In the genomic region with DNA sequence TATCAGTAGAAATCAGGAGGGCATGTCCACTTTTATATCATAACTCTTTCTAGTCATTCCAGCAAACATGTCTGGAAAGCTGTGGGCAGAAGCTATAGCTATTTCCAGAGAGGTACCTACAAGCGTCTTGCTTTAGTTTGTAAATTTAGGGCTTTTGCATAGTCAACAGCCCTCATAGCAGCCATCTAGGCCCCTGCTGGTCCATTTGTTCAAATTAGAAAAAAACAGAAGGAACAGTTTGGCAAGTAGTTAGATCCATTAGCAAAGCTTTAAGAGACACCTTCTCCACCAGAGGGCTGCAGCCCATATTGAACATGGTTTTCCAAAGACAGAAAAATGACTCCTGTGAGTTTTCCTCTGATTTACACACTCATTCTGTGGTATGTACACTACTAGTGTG, we compare ENCODE assay signal across 22 mouse cellular contexts.
A peak's percentile ranks its signal among the peaks of the same experiment; 100 is the strongest.
DNase-seq lines count a peak whose midpoint lies in the region; TF ChIP-seq lines count a peak whose summit lies in the region.
"Had no signal": no experiment of that assay in that cellular context is flagged by ENCODE, and none has a peak within 500 bp of the region (broad histone marks: within the 10 kb centered on the region; RNA-seq: fewer than 3 reads in every experiment).

No protein-coding gene starts in this region.

- H3K27ac ChIP-seq in layer of hippocampus, adult 2 months = no peak overlapping the region
- no peak overlapping the region for H3K27ac ChIP-seq in ES-E14 (ENCODE audit: insufficient read depth, low read depth, low read length, poor library complexity, severe bottlenecking)
- H3K27ac ChIP-seq: embryonic facial prominence, embryonic 13.5 days; embryonic facial prominence, embryonic 15.5 days; forebrain, embryonic 10.5 days; forebrain, embryonic 12.5 days had no signal

- in situ Hi-C loops in ES-E14 (cut with MboI; ENCODE audit: low sequenced_read_pairs in 2 of 2, unreplicated experiment in 2 of 2) = no loop called here

- no peak overlapping the region for H3K9ac ChIP-seq in ES-E14 (ENCODE audit: insufficient read depth, low read depth, low read length, poor library complexity, severe bottlenecking)
- H3K9ac ChIP-seq: embryonic facial prominence, embryonic 13.5 days; embryonic facial prominence, embryonic 15.5 days; forebrain, embryonic 12.5 days; forebrain, postnatal 0 days had no signal

- no peak for DNase-seq in layer of hippocampus, adult 2 months (ENCODE audit: low spot score in 2 of 2)
- no peak for DNase-seq in layer of hippocampus, adult 18-20 months (ENCODE audit: low spot score in 2 of 2)
- DNase-seq in ES-E14 (ENCODE audit: low read depth, low spot score) = peak; percentile 45
- DNase-seq in ZHBTc4 (ENCODE audit: low read depth, low spot score) = peak; percentile 70
- no peak for DNase-seq in retina, embryonic 14.5 days (ENCODE audit: low spot score)
- DNase-seq in ovary, postnatal 14 days (ENCODE audit: low spot score) = no peak
- DNase-seq: adrenal gland, adult 2 months; adrenal gland, postnatal 10 days; adrenal gland, postnatal 25 days; cerebellum, adult 11 months; cerebellum, adult 18-20 months; cerebellum, adult 8-10 months; cerebellum, adult 9-11 months; cerebellum, postnatal 14 days; cerebellum, postnatal 36 days; embryo, embryonic 11 days; forebrain, postnatal 0 days had no signal

- H3K9me3 ChIP-seq in ES-E14 (ENCODE audit: control insufficient read depth, insufficient read depth, low read depth, low read length) = no peaks in the 10 kb centered on the region
- H3K9me3 ChIP-seq: embryonic facial prominence, embryonic 13.5 days; embryonic facial prominence, embryonic 15.5 days; forebrain, embryonic 10.5 days; forebrain, embryonic 12.5 days had no signal

- H3K36me3 ChIP-seq in ES-E14 (ENCODE audit: control insufficient read depth, insufficient read depth, low read length, poor library complexity, severe bottlenecking) = no peaks in the 10 kb centered on the region
- H3K36me3 ChIP-seq: embryonic facial prominence, embryonic 13.5 days; embryonic facial prominence, embryonic 15.5 days; forebrain, embryonic 10.5 days; forebrain, embryonic 12.5 days had no signal

- H3K4me1 ChIP-seq in ES-E14 (ENCODE audit: control insufficient read depth in 2 of 2, insufficient read depth in 2 of 2, low read length in 2 of 2, poor library complexity in 1 of 2) = peaks cover 2 to 9% of the 10 kb centered on the region in 2 experiments; a peak in 3 of 4 replicates
- H3K4me1 ChIP-seq: forebrain, embryonic 10.5 days; forebrain, embryonic 12.5 days had no signal

- 0 out of 2 replicates have a peak, but pooled peaks have one; percentile 7 for TF ChIP-seq CTCF in layer of hippocampus, adult 2 months (conservative IDR thresholded peaks at IDR 0.05)

- no peak overlapping the region for H3K4me3 ChIP-seq in layer of hippocampus, adult 2 months
- no peak overlapping the region for H3K4me3 ChIP-seq in ES-E14 (ENCODE audit: insufficient read depth in 1 of 2, low read depth in 1 of 2, low read length in 2 of 2, poor library complexity in 1 of 2, severe bottlenecking in 1 of 2)
- H3K4me3 ChIP-seq: embryonic facial prominence, embryonic 13.5 days; embryonic facial prominence, embryonic 15.5 days; erythroblast, embryonic 14.5 days; forebrain, embryonic 10.5 days; forebrain, embryonic 12.5 days had no signal

TF ChIP-seq in ES-E14, 5 proteins besides CTCF, POLR2A, EP300 and RAD21:
- TF ChIP-seq HCFC1 (IDR thresholded peaks at IDR 0.05; ENCODE audit: borderline replicate concordance, insufficient read depth, low read length) (no peak), ZNF384 (IDR thresholded peaks at IDR 0.05; ENCODE audit: low read depth, low read length) (peak; percentile 69)

Comparison
In these comparisons a context has a peak if more than half of its experiments do, and no peak if none do; other contexts are left out.
1. DNase-seq: peak in ES-E14 (single experiment) and ZHBTc4 (single experiment); none in layer of hippocampus, adult 2 months (0 of 2), layer of hippocampus, adult 18-20 months (0 of 2), retina, embryonic 14.5 days (single experiment) and ovary, postnatal 14 days (single experiment).